Mouse (Mus musculus) A20 (cell line): Measurements from ENCODE around the gene Gys1.
"Not testable (repeated sequence)": the region's sequence is repeated elsewhere in the genome, so short reads cannot be mapped to it uniquely, and the experiment has no call there.

Experiments
- DNase-seq: peaks from one replicate; pipeline ENCODE4 v3.0.0-alpha.2; 2011; ENCODE audit warnings: low read depth, low spot score

The Gys1 gene

GRCm38 (mm10) chr7:45481374-45481927, 46.8 kb downstream of the Gys1 start, which contains the start of gene Tulp2:
TSS of gene Tulp2 (plus strand) at chr7:45481877.
- peak; percentile 62 for DNase-seq

DNA sequence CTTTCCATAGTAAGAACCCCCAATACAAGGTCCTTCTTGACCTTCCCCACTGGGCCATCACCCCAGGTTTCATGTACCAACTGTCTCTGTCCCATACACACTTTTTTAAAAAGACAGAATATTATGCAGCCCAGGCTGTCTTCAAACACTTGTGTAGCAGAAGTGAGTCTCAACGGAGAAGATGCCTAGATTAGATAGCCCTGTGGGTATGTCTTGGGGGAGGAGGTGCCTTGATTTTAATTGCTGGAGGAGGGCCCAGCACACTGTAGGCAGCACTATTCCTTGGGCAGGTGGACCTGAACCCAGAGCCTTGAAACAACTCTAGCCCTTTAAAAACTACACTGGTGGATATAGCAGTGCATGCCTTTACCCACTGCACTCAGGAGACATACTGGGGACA, 47.5 kb downstream of the Gys1 start:
- DNase-seq: no peak

- DNase-seq: not testable (repeated sequence)
Measured at GRCm38 (mm10) chr7:45484985-45485384, 50.3 kb downstream of the Gys1 start.

DNA sequence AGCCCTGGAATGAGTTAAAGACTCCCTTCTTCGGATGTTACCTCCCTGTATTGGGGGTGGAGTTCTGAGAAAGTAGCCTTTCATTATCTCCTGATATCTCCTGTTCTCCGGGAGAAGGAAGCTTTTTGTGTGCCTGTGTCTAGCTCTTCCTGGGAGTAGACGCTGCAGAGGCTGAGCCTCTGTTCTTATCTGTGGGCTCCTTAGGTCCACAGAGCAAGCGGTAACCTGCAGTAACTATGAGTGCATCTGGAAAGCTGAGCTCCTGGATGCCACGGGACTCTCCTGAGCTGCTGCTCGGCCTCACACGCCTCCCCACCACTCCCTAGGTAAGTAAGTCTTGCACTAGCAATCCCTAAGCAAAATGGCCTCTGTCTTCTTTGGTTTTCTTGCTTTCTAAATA, 51.5 kb downstream of the Gys1 start:
- DNase-seq: no peak

- no peak for DNase-seq
Measured at GRCm38 (mm10) chr7:45486761-45487415, 52.2 kb downstream of the Gys1 start, which contains the start of gene Gm45808. TSS of gene Gm45808 (minus strand) at chr7:45486811.

DNA sequence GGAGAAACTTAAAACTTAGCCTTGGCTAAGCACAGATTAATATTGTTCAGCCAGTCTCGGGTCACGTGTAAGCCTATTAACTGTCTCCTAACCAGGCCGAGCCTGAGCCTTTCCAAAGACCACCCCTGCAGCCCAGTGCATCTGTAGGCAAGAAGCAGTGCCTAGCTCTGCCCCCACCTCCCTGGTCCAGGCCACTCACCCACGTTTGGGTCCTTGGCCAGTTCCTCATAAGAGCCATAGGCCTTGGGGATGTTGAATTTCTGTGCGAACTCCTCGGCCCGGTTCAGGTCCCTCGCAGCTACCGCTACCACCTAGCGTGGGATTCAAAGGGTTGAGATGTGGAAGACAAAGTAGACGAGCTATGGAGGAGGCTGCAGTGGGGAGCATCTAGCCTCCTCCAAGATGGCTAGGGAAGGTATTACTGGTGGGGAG, 53.2 kb downstream of the Gys1 start:
- DNase-seq: peak; percentile 55

- DNase-seq: peak; percentile 84
Measured at GRCm38 (mm10) chr7:45488293-45489204, 53.9 kb downstream of the Gys1 start, which contains the start of gene Dhdh. TSS of gene Dhdh (minus strand) at chr7:45488805.

GRCm38 (mm10) chr7:45489578-45489977, 54.9 kb downstream of the Gys1 start:
- peak; percentile 30 for DNase-seq

DNA sequence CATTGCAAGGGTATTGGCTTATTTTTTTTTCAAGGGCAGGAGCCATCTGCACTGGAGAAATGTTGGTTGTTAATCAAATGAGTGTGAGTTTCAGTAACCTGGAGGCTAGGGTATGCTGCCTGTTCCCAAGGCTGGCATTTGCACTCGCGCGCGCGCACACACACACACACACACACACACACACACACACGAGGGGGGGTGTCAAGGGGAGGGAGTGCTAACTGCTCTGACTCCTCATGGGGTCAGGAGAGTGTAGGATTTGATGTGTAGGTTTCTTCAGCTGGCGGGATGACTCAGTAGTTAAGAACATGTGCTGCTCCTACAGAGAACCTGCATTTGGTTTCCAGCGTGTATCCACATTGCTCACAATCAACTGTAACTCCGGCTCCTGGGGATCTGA, 56.2 kb downstream of the Gys1 start:
- no peak for DNase-seq

DNA sequence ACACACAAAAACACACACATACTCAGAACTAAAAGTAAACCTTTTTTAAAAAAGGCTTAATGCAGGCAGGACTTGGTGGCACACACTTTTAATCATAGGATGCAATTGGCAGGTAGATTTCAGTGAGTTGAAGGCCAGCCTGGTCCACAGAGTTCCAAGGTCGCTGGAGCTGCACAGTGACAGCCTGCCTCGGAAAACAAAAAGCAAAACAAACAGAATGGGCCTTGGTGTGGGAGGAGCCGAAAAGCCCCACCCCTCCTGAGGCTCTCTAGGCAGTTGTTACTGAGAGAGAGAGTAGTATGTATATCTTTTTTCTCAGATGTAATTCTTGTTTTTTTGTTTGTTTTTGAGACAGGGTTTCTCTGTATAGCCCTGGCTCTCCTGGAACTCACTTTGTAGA, 56.6 kb downstream of the Gys1 start:
- DNase-seq: peak; percentile 52

DNA sequence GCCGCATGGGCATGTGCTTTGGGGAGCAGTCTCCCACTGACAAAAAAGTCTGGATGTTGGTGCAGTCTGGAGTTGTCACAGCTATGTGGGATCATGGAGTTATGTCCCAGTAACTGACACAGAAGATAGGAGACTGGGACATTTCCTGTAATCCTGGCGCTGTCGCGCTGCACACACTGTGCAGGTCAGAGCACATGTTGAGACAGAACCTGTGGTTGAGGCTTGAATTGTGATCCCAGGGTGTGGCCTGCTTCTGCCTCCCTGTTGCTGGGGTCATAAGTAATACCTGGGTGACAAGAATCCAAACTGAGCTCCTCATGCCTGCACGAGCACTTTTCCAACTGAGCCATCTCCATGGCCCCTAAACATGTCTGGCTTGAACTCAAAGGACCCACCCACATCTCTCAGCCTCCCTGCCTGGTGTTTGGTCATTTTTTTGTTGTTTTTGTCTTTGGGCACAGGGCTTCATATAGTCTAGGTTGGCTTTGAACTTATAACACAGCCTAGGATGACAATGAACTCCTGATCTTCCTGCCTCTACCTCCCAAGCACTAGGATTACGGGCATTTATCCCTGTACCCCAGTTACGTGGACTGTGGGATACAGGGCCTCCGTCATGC, 57.7 kb downstream of the Gys1 start:
- no peak for DNase-seq

DNA sequence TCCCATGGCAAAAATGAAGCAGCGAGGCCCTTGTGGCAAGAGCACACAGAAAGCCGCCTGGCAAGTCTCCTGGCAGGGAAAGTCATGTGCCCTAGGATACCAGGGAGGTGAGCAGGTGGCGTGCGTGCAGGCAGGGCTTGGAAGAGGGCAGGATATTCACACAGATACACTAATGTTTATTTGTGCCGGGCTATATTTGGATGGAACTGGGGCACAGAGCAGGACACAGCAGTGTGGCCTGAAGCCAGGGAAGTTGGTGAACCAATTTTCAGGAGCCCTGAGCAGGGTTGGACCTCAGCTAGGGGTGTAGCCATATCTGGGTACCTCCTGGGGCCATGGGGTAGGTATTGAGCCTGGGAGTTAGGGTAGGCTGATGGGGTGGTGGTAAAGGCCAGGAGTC, 58.3 kb downstream of the Gys1 start:
- DNase-seq: no peak

GRCm38 (mm10) chr7:45494548-45494947, 59.9 kb downstream of the Gys1 start:
- no peak for DNase-seq

- DNase-seq: no peak
Measured at GRCm38 (mm10) chr7:45498427-45498826, 63.8 kb downstream of the Gys1 start.
